Mouse (Mus musculus): ENCODE measurements at regions not wholly inside any gene's neighbourhood (a gene's known extent, or its start where the extent isn't known, plus 50 kb on each side); places are given as distances from the start of the nearest gene placed in this dataset.

GRCm38 (mm10) chr5:96936239-96936638 is 61.2 kb upstream of the Bmp2k start:
- Histone ChIP-seq H3K9ac (replicated peaks) (no peak overlapping the region), H3K4me2 (no peak overlapping the region), H3K27me3 (no peaks in the 10 kb centered on the region), H3K27ac (no peak overlapping the region), H3K36me3 (no peaks in the 10 kb centered on the region), H3K9me3 (no peaks in the 10 kb centered on the region), H3K4me1 (replicated peaks) (no peaks in the 10 kb centered on the region), H3K4me3 (replicated peaks) (no peak overlapping the region)
- ATAC-seq (ENCODE audit: insufficient number of reproducible peaks, insufficient read depth, low FRiP score, low TSS enrichment, low read depth), result no peak
- WGBS, result 82% methylated on average over 3 of the region's 3 CpGs

DNA sequence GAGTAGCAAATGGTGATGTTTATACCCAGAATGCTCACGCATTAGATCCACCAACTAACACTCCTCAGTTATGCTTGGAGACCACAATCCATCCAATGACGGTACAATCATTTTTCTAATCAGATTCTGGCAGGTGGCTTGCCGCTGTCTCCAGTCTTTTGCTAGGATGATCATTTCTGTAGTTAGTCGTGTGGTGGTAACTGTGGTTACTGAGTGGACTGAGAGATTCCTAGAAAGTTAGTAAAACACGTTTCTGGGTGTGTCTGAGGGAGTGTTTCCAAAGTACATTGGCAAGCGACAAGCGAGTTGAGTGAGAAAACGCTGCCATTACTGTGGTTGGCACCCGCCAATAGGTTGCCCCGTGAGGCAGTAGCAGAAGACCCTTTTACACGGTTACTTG is 58.8 kb upstream of the Bmp2k start:
- no peak for ATAC-seq (ENCODE audit: insufficient number of reproducible peaks, insufficient read depth, low FRiP score, low TSS enrichment, low read depth)
- Histone ChIP-seq H3K4me3 (replicated peaks) (no peak overlapping the region), H3K36me3 (no peaks in the 10 kb centered on the region), H3K27me3 (no peaks in the 10 kb centered on the region), H3K9ac (replicated peaks) (no peak overlapping the region), H3K27ac (no peak overlapping the region), H3K4me1 (replicated peaks) (no peaks in the 10 kb centered on the region), H3K9me3 (no peaks in the 10 kb centered on the region), H3K4me2 (no peak overlapping the region)
- WGBS, result 86% methylated on average over 11 of the region's 11 CpGs

DNA sequence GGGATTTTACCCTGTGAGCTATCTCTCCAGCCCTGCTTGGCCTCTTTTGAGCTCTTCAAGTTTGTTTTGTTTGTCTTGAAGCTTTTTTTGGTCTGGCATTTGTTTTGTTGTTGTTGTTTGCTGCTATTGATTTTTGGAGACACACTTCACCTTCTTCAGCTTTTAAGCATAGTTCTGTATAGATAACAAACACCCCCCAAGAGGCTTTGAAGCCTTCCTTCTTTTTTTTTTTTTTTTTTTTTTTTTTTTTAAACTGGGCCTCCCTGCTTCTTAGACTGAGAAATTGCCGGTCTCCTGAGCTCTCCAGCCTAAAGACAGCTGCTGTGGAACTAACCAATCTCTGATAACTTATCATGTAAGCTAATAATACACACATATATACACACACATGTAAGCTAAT is 58.2 kb upstream of the Bmp2k start:
- Histone ChIP-seq H3K9me3 (no peaks in the 10 kb centered on the region), H3K27me3 (no peaks in the 10 kb centered on the region), H3K4me1 (replicated peaks) (no peaks in the 10 kb centered on the region), H3K36me3 (no peaks in the 10 kb centered on the region), H3K4me2 (no peak overlapping the region), H3K27ac (no peak overlapping the region), H3K4me3 (replicated peaks) (no peak overlapping the region), H3K9ac (replicated peaks) (no peak overlapping the region)
- WGBS, result 62% methylated on average over 1 of the region's 1 CpGs
- ATAC-seq (ENCODE audit: insufficient number of reproducible peaks, insufficient read depth, low FRiP score, low TSS enrichment, low read depth), result no peak

DNA sequence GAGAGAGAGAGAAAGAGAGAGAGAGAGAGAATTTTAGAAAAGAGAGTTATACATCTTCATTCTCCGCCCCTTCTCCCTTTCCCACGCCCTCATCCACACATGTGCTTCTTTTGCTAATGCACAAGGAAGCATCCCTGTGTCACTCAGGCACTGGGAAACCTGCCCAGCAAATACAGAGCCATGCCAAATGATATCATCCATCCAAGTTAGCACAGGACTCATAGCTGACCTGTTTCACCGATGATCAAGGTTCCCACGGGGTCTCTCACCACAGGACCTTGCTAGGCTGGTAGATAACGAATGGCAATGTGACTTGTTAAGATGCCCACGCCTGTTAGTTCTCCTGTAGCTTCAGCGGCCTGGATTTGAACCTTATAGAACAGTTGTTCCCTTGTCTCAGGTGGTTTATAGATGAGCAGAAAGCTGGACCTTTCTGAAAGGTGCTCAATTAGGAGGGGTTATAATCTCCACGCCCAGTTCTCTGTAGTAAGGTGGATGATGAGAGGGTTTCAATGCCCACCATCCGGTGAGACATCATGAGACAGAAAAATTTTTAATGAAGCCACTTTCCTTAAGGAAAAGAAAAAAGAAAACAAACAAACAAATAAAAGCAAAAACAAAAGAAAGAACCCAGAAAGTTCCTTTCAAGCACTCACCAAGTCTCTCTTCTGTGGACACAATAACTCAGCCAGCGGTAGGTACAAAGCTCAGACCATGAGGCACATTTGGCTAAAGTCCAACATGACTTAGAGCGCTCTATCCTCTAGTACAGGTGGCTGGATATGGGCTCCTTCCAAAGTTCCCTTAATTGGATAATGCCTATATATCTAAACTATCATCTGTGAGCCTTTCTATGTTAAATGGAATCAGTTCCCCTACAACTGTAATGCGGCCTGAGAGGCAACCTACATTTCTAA is 57.1 kb upstream of the Bmp2k start:
- Histone ChIP-seq H3K36me3 (no peaks in the 10 kb centered on the region), H3K4me3 (replicated peaks) (no peak overlapping the region), H3K27ac (no peak overlapping the region), H3K9ac (replicated peaks) (no peak overlapping the region), H3K27me3 (no peaks in the 10 kb centered on the region), H3K4me1 (replicated peaks) (no peaks in the 10 kb centered on the region), H3K9me3 (no peaks in the 10 kb centered on the region), H3K4me2 (no peak overlapping the region)
- 79% methylated on average over 12 of the region's 12 CpGs for WGBS
- ATAC-seq (ENCODE audit: insufficient number of reproducible peaks, insufficient read depth, low FRiP score, low TSS enrichment, low read depth), result no peak

- Histone ChIP-seq H3K9ac (replicated peaks) (no peak overlapping the region), H3K9me3 (no peaks in the 10 kb centered on the region), H3K4me1 (replicated peaks) (no peaks in the 10 kb centered on the region), H3K36me3 (no peaks in the 10 kb centered on the region), H3K4me3 (replicated peaks) (no peak overlapping the region), H3K27ac (no peak overlapping the region), H3K4me2 (no peak overlapping the region), H3K27me3 (no peaks in the 10 kb centered on the region)
- WGBS, result 39% methylated on average over 7 of the region's 7 CpGs
- no peak for ATAC-seq (ENCODE audit: insufficient number of reproducible peaks, insufficient read depth, low FRiP score, low TSS enrichment, low read depth)
Measured at GRCm38 (mm10) chr5:96941087-96941468, 56.4 kb upstream of the Bmp2k start.

- WGBS, result 82% methylated on average over 2 of the region's 2 CpGs
- H3K4me2 ChIP-seq, result no peak overlapping the region
- no peak overlapping the region for H3K27ac ChIP-seq
- ATAC-seq (ENCODE audit: insufficient number of reproducible peaks, insufficient read depth, low FRiP score, low TSS enrichment, low read depth), result no peak
- H3K27me3 ChIP-seq, result no peaks in the 10 kb centered on the region
- H3K36me3 ChIP-seq, result no peaks in the 10 kb centered on the region
- no peak overlapping the region for H3K9ac ChIP-seq (replicated peaks)
- no peaks in the 10 kb centered on the region for H3K4me1 ChIP-seq (replicated peaks)
- H3K4me3 ChIP-seq (replicated peaks), result no peak overlapping the region
- no peaks in the 10 kb centered on the region for H3K9me3 ChIP-seq
Measured at GRCm38 (mm10) chr5:96941518-96941917, 56.0 kb upstream of the Bmp2k start.
